Comparison of ENCODE assay signal across 15 mouse cellular contexts in genomic region chr2:127251880-127252527, GRCm38 (mm10). TPM values are rescaled to one million over a fixed set of nuclear protein-coding genes. Genes with fewer than 3 reads are reported as not detected.
DNase-seq lines count a peak whose midpoint lies in the region; ATAC-seq and TF ChIP-seq lines count a peak whose summit lies in the region.
"Had no signal": no experiment of that assay in that cellular context is flagged by ENCODE, and none has a peak within 500 bp of the region (broad histone marks: within the 10 kb centered on the region; RNA-seq: fewer than 3 reads in every experiment).

No protein-coding gene starts in this region.

- DNase-seq in heart, adult 2 months = no peak
- no peak for DNase-seq in heart, adult 8-10 months (ENCODE audit: low spot score)
- peak; percentile 55 to 60 for DNase-seq in adrenal gland, postnatal 36 days
- no peak for DNase-seq in testis, postnatal 14 days (ENCODE audit: low spot score)
- DNase-seq in B cell, adult 2 months = no peak
- DNase-seq in left cerebral cortex, adult 8-10 months (ENCODE audit: low spot score in 2 of 2) = no peak
- DNase-seq: cerebellum, adult 11 months; liver, embryonic 13.5 days; thymus, postnatal 36 days had no signal

- H3K4me2 ChIP-seq in kidney, embryonic 15.5 days = no peak overlapping the region
- H3K4me2 ChIP-seq: hindbrain, embryonic 13.5 days; liver, embryonic 13.5 days had no signal

- no peak overlapping the region for H3K4me3 ChIP-seq in heart, adult 2 months
- no peak overlapping the region for H3K4me3 ChIP-seq in C2C12 (ENCODE audit: insufficient read depth, poor library complexity, severe bottlenecking)
- no peak overlapping the region for H3K4me3 ChIP-seq in kidney, embryonic 15.5 days (replicated peaks)
- H3K4me3 ChIP-seq: hindbrain, embryonic 13.5 days; liver, embryonic 13.5 days had no signal

- H3ac ChIP-seq in C2C12 (ENCODE audit: control insufficient read depth, insufficient read length, low read depth) = no peak overlapping the region

- H3K27me3 ChIP-seq in heart, adult 2 months (ENCODE audit: control insufficient read depth, insufficient read depth, low read length) = no peaks in the 10 kb centered on the region
- H3K27me3 ChIP-seq in C2C12 (ENCODE audit: control insufficient read depth, insufficient read depth, insufficient read length) = no peaks in the 10 kb centered on the region
- no peaks in the 10 kb centered on the region for H3K27me3 ChIP-seq in kidney, embryonic 15.5 days
- H3K27me3 ChIP-seq: CH12.LX; hindbrain, embryonic 13.5 days; liver, embryonic 13.5 days had no signal

- no peak for TF ChIP-seq CTCF in heart, adult 2 months (IDR thresholded peaks at IDR 0.05)
- no peak for TF ChIP-seq CTCF in C2C12 (IDR thresholded peaks at IDR 0.05; ENCODE audit: control insufficient read depth, insufficient read depth, insufficient read length)

- peaks cover 12% of the 10 kb centered on the region for H3K4me1 ChIP-seq in heart, adult 2 months (ENCODE audit: control insufficient read depth, insufficient read depth, low read length)
- H3K4me1 ChIP-seq in kidney, embryonic 15.5 days = peaks cover 41% of the 10 kb centered on the region

- TF ChIP-seq POLR2A in heart, adult 2 months (IDR thresholded peaks at IDR 0.05; ENCODE audit: insufficient read depth, low read depth, low read length) = no peak

- no peak overlapping the region for H3K9ac ChIP-seq in heart, adult 2 months (ENCODE audit: low read depth, low read length)
- peak overlapping the region; percentile 1; the same call in 1 of the 2 replicates for H3K9ac ChIP-seq in kidney, embryonic 15.5 days
- H3K9ac ChIP-seq: hindbrain, embryonic 13.5 days; liver, embryonic 13.5 days had no signal

- no peaks in the 10 kb centered on the region for H3K9me3 ChIP-seq in kidney, embryonic 15.5 days (replicated peaks)
- H3K9me3 ChIP-seq: hindbrain, embryonic 13.5 days; liver, embryonic 13.5 days had no signal

- H3K79me3 ChIP-seq in C2C12 (ENCODE audit: low read depth) = peaks cover 12% of the 10 kb centered on the region

- intact Hi-C loops in heart, adult 2 months (cut with DNase I) = loop anchor here (2.0 to 10.0 kb wide), 2 partner anchors 17 to 333 kb away; partner anchors contain the start of genes Mrps5 and Zfp661

- H3K27ac ChIP-seq in heart, adult 2 months = peak overlapping the region; percentile 15
- H3K27ac ChIP-seq in kidney, embryonic 15.5 days = peak overlapping the region; percentile 63
- H3K27ac ChIP-seq: hindbrain, embryonic 13.5 days; macrophage had no signal

- 26% methylated on average over 3 of the region's 3 CpGs for WGBS in heart, adult 2 months
- WGBS in kidney, embryonic 15.5 days = 36% methylated on average over 3 of the region's 3 CpGs

- H3K79me2 ChIP-seq in heart, adult 2 months (replicated peaks; ENCODE audit: control insufficient read depth, insufficient read depth, low read length) = peaks cover 4% of the 10 kb centered on the region; the same call in 1 of the 2 replicates
- peaks cover 58% of the 10 kb centered on the region for H3K79me2 ChIP-seq in C2C12 (ENCODE audit: control insufficient read depth, insufficient read depth)

- no peak for ATAC-seq in kidney, embryonic 15.5 days (replicated peaks; ENCODE audit: low FRiP score)
- ATAC-seq: activated CD4-positive, CD25-positive, alpha-beta regulatory T cell, adult 4 months had no signal

- no peak for TF ChIP-seq EP300 in heart, adult 2 months (IDR thresholded peaks at IDR 0.05; ENCODE audit: insufficient read depth, low read depth, low read length)

- H3K36me3 ChIP-seq in heart, adult 2 months (ENCODE audit: control insufficient read depth, insufficient read depth, low read length) = peaks cover 21% of the 10 kb centered on the region
- H3K36me3 ChIP-seq in C2C12 (ENCODE audit: control insufficient read depth, insufficient read depth) = no peaks in the 10 kb centered on the region
- H3K36me3 ChIP-seq in kidney, embryonic 15.5 days = peaks cover 17% of the 10 kb centered on the region

TF ChIP-seq in C2C12, 6 proteins besides CTCF, POLR2A, EP300 and RAD21:
- TF ChIP-seq MYOG (IDR thresholded peaks at IDR 0.05; ENCODE audit: control insufficient read depth, extremely low read depth, insufficient read length) (no peak), MYOD1 (IDR thresholded peaks at IDR 0.05; ENCODE audit: control insufficient read depth, insufficient read length, low read depth) (peak; percentile 36)

RNA-seq across cellular contexts. Expression of gene Tmem127, which starts 4.3 kb away (rescaled TPM):
- total RNA-seq in heart, adult 2 months (2021) = 10 to 100 TPM; 24.8 to 27.4 TPM
- 45.6 and 64.8 TPM in 2 replicates for polyA plus RNA-seq in heart, adult 2 months (2012; rRNA removed)
- total RNA-seq in heart, adult 8-10 months (2022) = 10 to 100 TPM; 23.9 to 27.7 (median 27.2) TPM
- polyA plus RNA-seq in C2C12 (2012; fragmentation: generic; extraction: Trizol) = 16.8 TPM
- total RNA-seq in adrenal gland, postnatal 36 days (2021) = 10 to 100 TPM; 69.4 to 93.4 TPM
- polyA plus RNA-seq in kidney, embryonic 15.5 days (2015; fragmentation: Nextera tagmentation; extraction: Ambion mirVana) = 29.0 and 29.3 TPM in 2 replicates
- total RNA-seq in left cerebral cortex, adult 8-10 months (2022) = 10 to 100 TPM; 71.7 to 82.1 (median 77.1) TPM

RNA-seq across cellular contexts. Expression of gene Ciao1, which starts 4.4 kb away (rescaled TPM):
- total RNA-seq in heart, adult 2 months (2021) = 10 to 100 TPM; 56.3 to 60.8 TPM
- polyA plus RNA-seq in heart, adult 2 months (2012; rRNA removed) = 59.1 and 74.2 TPM in 2 replicates
- 10 to 100 TPM; 57.8 to 73.8 (median 70.6) TPM for total RNA-seq in heart, adult 8-10 months (2022)
- 44.4 TPM for polyA plus RNA-seq in C2C12 (2012; fragmentation: generic; extraction: Trizol)
- 100 to 1,000 TPM; 113 to 147 TPM for total RNA-seq in adrenal gland, postnatal 36 days (2021)
- 66.8 and 70.8 TPM in 2 replicates for polyA plus RNA-seq in kidney, embryonic 15.5 days (2015; fragmentation: Nextera tagmentation; extraction: Ambion mirVana)
- total RNA-seq in left cerebral cortex, adult 8-10 months (2022) = 10 to 100 TPM; 75.5 to 84.2 (median 81.0) TPM

RNA-seq across cellular contexts. Expression of gene Stard7, which starts 18.0 kb away (rescaled TPM):
- 100 to 1,000 TPM; 150 to 165 TPM for total RNA-seq in heart, adult 2 months (2021)
- polyA plus RNA-seq in heart, adult 2 months (2012; rRNA removed) = 64.0 and 151 TPM in 2 replicates
- 100 to 1,000 TPM; 162 to 173 (median 169) TPM for total RNA-seq in heart, adult 8-10 months (2022)
- polyA plus RNA-seq in C2C12 (2012; fragmentation: generic; extraction: Trizol) = 25.2 TPM
- total RNA-seq in adrenal gland, postnatal 36 days (2021) = 100 to 1,000 TPM; 104 to 112 TPM
- polyA plus RNA-seq in kidney, embryonic 15.5 days (2015; fragmentation: Nextera tagmentation; extraction: Ambion mirVana) = 76.7 and 78.0 TPM in 2 replicates
- total RNA-seq in left cerebral cortex, adult 8-10 months (2022) = 100 to 1,000 TPM in 2 of 4 experiments, 10 to 100 TPM in 2; 92.3 to 106 (median 97.9) TPM

RNA-seq across cellular contexts. Expression of gene Snrnp200, which starts 43.8 kb away (rescaled TPM):
- total RNA-seq in heart, adult 2 months (2021) = 10 to 100 TPM; 59.3 to 69.5 TPM
- polyA plus RNA-seq in heart, adult 2 months (2012; rRNA removed) = 34.0 and 58.7 TPM in 2 replicates
- 10 to 100 TPM; 61.1 to 72.6 (median 67.5) TPM for total RNA-seq in heart, adult 8-10 months (2022)
- polyA plus RNA-seq in C2C12 (2012; fragmentation: generic; extraction: Trizol) = 46.8 TPM
- 10 to 100 TPM; 74.0 to 76.0 TPM for total RNA-seq in adrenal gland, postnatal 36 days (2021)
- 53.7 and 64.1 TPM in 2 replicates for polyA plus RNA-seq in kidney, embryonic 15.5 days (2015; fragmentation: Nextera tagmentation; extraction: Ambion mirVana)
- 10 to 100 TPM; 87.6 to 94.2 (median 90.7) TPM for total RNA-seq in left cerebral cortex, adult 8-10 months (2022)

RNA-seq across cellular contexts. Expression of gene 1810024B03Rik, which starts 43.9 kb away (rescaled TPM):
- under 1 TPM; 0.36 to 0.60 TPM for total RNA-seq in heart, adult 2 months (2021)
- 0.94 TPM in 2 replicates for polyA plus RNA-seq in heart, adult 2 months (2012; rRNA removed)
- total RNA-seq in heart, adult 8-10 months (2022) = under 1 TPM in 3 of 4 experiments, not detected in 1; 0.28 to 0.38 (median 0.28) TPM
- 1.5 TPM for polyA plus RNA-seq in C2C12 (2012; fragmentation: generic; extraction: Trizol)
- 1 to 10 TPM; 1.4 to 1.7 TPM for total RNA-seq in adrenal gland, postnatal 36 days (2021)
- polyA plus RNA-seq in kidney, embryonic 15.5 days (2015; fragmentation: Nextera tagmentation; extraction: Ambion mirVana) = 2.0 and 2.7 TPM in 2 replicates
- total RNA-seq in left cerebral cortex, adult 8-10 months (2022) = 1 to 10 TPM in 2 of 4 experiments, under 1 TPM in 2; 0.75 to 1.4 (median 1.1) TPM

Comparison
In these comparisons a context has a peak if more than half of its experiments do, and no peak if none do; other contexts are left out.
1. DNase-seq: peak in adrenal gland, postnatal 36 days (2 of 2); none in heart, adult 2 months (0 of 2), heart, adult 8-10 months (single experiment), testis, postnatal 14 days (single experiment), B cell, adult 2 months (0 of 2) and left cerebral cortex, adult 8-10 months (0 of 2).